Mouse (Mus musculus): Measurements from ENCODE around the gene Gng5.

The Gng5 gene

DNA sequence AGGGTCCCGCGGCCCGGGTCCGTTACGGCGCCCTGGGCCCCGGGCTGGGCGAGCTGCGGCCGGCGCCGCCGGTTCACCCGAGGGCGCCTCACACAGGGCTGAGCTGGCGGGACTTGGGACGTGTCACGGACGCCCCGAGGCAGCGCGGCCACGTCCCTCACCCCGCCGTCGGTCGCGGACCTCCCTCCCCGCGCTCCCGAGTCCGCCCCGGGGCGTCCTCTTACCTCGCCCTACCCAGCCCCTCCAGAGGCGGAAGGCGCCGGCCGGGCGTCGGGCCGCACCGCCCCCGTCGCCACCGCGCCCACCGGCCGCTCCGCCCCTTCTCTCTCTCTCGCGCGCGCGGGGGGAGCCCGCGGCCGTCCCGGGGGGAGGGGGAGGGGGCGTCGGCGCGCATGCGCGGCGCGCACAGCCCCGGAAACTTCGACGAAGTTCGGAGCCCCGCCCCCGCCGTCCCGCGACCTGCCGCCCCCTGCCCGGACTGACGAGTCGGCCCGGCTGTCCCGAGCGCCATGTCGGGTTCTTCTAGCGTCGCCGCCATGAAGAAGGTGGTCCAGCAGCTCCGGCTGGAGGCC is at the start of gene Gng5, which contains the start of gene Spata1:
Gng5 (plus strand) TSS at position 377 of the 572 bp plus-strand sequence.
Spata1 (minus strand) TSS at position 323 of the 572 bp plus-strand sequence.
- in situ Hi-C loops (cut with MboI, MseI), result loop anchor here (10.0 kb wide), 1 partner anchor 315 kb away; no protein-coding TSS in a partner anchor

DNA sequence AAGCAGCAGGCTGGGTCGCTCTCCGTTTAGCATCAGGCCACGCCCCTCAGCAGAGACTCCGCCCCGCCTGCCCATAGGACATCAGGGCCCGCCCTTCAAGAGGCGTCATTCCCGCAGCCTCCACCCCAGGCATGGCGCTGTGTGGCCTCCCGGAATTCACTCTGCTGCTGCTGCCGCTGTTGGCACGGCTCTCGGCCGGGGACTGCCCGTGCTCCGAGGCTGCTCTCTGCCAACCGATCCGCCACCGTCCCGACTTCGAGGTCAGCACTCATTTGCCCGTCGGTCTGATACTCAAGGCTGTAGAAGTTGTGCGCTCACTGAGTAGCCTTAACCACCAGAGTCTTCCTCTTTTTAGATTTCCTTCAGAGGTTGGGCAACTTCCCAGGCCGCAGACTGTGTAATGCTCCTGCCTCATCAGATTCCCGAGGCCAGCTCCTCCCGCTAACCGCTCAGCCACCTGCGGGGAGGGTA is 49.2 kb upstream of the Gng5 start:
- in situ Hi-C loops (cut with MboI, MseI), result loop anchor here (5.0 to 10.0 kb wide), 2 partner anchors 48 to 486 kb away; partner anchors contain the start of gene Ssx2ip

DNA sequence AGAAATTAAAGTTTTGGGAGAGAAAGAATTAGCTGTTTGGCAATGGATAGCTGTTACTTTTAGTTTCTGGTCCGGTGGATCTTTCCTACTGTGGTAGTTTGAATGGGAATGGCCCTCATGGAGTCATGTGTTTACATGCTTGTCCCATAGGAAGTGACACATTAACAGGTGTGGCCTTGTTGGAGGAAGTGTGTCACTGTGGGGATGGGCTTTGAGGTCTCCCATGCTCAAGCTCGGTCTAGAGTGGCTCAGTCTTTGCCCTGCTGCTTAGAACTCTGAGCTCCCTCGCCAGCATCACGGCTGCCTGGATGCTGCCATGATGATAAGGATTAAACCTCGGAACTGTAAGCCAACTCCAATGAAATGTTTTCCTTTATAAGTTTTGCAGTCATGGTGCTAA is 48.2 kb upstream of the Gng5 start:
- in situ Hi-C loops (cut with MboI, MseI), result loop anchor here (5.0 to 10.0 kb wide), 2 partner anchors 49 to 487 kb away; partner anchors contain the start of gene Ssx2ip

DNA sequence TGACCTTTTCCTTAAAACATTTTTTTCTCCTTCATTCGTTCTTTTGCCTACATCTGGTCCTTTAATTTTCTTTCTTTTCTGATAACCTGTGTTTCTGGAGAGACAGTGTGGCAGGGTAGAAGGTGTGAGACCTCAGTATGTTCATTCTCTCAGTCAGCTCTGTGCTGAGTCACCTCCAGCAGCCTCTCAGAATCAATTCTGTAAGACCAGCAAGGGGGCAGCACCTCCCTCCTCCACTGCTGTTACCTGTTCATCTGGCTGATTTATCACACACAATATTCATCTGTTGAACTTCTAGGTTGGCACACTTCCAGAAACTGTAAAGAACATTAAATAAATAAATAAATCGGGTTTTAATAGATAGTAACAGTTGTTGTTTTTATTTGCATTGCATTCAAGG is 36.7 kb upstream of the Gng5 start:
- in situ Hi-C loops (cut with MboI, MseI), result no loop called here

DNA sequence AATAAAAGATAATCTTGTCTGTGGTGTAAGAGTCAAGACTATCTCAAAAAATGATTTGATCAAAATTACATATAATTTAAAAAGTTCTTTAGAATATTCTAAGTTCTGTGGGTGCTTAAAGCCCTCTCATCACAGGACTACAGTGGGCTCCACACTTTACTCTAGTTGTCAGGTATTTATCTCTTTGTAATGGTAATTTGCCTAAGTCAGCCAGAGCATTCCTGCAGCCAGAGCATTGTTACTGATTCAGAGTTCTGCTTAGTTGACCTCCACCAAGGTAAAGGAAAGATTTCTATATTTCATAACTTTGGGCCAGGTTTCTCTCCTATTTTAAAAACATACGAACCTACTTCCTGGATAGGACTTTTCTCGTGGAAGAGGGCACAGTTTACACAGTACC is 30.4 kb upstream of the Gng5 start:
- in situ Hi-C loops (cut with MboI, MseI), result no loop called here

DNA sequence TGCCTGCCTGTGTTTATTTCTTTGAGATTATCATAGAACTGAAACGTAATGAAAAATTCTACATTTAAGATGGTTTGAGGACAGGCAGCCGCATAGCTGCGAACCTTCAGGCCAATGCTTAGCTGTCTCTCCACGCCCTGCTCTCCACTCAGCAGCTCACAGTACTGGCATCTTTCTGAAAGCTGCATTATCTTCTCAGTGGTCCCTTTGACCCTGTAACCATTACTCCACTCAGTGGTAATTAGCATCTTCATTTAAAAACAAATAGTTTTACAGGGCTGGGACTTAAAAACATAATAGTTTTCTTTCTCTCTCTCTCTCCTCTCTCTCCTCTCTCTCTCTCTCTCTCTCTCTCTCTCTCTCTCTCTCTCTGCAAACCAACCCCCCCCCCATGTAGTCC is 26.9 kb upstream of the Gng5 start:
- in situ Hi-C loops (cut with MboI, MseI), result loop anchor here (5.0 kb wide), 1 partner anchor 125 kb away; no protein-coding TSS in a partner anchor

DNA sequence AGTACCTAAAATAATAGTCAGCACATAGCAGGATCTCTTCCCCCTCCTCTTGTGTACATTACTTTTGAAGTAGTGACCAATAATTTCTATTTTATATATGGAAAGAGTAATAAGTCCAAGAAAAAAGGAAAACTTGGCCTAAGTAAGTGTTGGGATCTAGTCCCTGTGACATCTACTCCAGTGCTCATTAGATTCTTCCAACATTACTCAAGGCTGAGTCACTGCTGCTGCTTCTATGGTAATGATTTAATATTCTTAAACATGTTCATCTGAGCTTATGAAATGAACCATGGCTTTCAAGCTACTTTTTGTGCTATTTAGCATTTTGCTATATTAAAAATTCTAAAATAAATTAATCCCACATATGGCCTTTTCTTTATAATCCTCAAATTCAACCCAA is 25.9 kb upstream of the Gng5 start:
- in situ Hi-C loops (cut with MboI, MseI), result loop anchor here (5.0 kb wide), 1 partner anchor 126 kb away; no protein-coding TSS in a partner anchor

DNA sequence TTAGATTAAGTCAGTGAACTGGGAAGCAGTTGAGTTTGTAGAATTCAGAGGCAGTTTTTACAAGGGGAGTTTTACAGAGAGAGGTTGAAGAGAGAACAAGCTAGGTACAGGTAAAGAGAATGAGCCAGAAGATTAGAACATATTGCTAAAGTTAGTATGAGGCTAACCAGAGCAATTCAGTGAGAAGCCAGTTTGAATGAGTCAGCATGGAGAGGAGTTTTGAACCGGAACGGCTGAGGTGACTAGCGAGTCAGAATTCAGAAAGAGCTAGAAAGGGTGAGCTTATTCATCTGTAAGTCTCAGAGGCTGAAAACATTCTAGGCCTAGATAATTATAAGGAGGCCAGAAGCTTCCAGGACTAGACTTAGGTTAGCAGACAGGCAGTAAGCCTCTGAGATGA is 25.2 kb upstream of the Gng5 start:
- in situ Hi-C loops (cut with MboI, MseI), result loop anchor here (5.0 kb wide), 1 partner anchor 127 kb away; no protein-coding TSS in a partner anchor

DNA sequence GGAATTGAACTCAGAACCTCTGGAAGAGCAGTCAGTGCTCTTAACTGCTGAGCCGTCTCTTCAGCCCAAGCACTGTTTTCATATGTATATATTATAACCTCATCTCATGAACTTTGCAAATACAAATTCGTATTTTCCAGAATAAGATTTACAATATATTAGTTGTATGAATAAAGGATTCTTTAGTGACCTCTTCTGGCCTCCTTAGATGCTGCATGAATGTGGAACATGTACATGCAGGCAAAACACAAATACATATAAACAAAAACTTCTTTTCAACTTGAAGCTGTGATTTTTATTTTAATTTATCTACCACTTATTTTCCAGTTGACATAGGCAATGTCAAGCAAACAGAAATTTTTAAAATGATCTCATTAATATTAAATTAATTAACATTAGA is 17.6 kb upstream of the Gng5 start:
- in situ Hi-C loops (cut with MboI, MseI), result no loop called here

DNA sequence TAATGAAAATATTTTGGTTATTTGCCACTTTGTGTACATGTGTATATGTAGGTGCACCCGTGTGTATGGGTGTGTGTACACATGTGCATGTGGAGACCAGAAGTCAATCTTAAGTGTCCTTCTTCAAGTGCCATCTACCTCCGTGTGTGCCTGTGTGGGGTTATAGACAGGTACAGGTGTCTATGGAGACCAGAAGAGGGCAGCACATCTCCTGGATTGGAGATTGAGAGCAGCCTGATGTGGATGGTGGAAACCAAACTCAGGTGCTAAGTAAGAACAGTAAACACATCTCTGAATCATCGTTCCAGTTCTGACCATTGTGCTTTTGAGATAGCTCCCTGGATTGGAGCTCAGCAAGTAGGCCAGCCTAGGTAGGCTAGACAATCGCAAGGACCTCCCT is 13.1 kb upstream of the Gng5 start:
- in situ Hi-C loops (cut with MboI, MseI), result no loop called here

DNA sequence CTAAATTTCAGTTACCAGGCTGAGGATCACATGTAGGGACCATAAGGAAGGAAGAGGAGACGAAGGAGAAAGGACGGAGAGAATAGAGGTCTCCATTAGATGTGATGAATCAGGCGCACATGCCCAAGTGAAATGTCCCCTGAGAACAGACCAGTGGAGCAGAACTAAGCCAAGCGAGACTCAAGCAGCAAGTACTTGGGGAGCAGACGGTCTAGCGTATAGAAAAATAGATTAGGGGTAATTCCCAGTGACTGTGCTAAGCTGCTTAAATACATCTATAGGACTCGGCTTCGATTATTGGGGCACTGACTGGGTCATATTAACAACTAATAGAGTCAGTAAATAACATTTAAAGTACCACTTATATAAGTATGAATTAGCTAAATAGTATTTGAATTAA is 4.7 kb upstream of the Gng5 start:
- in situ Hi-C loops (cut with MboI, MseI), result loop anchor here (10.0 kb wide), 1 partner anchor 310 kb away; no protein-coding TSS in a partner anchor

DNA sequence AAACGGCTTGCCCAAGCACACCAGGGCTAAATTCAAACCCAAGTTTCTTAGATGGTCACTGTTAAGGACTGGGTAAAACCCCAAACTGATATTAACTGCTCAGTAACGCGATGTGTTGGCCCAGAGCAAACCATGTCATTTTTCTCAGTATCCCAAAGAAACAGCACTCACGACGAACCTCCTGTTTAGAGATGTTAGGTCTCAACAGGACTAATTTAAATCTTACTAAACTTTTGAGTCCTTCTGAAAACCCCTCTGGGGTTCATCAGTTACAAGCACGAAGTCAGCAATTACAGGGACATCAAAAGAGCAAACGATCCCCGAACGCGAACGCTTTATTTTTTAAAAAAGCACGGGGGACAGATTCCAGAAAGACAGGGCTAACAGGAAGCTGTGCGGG is 618 bp upstream of the Gng5 start:
- in situ Hi-C loops (cut with MboI, MseI), result loop anchor here (10.0 kb wide), 1 partner anchor 314 kb away; no protein-coding TSS in a partner anchor

DNA sequence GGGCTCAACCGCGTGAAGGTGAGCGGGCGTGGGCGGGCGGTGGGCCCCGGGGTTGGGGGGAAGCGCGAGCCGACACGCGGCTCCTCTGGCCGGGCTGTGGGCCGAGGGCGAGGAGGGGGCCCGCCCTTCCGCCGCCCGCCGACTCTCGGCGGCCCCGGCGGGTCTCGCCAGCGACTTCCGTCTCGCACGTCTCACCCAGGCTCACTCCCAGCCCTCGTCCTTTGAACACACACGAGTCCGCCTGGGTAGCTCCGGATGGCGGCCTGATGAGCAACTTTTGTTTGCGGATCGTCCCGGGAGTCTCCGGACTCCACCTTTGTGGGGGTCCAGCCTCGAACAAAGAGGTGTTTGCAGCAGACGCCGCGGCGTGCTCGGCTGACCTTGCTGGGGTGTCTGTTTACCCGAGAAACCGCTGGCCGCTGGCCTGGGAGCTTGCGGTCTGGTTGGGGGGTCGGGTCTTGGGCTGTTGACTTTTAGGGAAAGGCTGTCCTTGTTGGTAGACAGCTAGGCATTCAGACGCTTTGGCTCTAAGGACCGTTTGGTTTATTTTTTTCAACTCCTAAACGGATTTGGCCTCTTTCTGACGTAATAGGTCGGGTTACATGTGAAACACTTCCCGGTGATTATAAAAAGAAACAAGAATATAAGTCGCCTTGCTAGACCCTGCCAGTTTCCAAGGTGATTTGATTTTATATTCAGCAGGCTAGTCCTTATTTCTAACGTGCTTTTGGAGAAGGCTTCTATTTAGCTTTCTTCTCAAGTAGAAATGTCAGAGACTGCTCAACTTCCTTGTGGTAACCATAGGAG is 599 bp downstream of the Gng5 start:
- in situ Hi-C loops (cut with MboI, MseI), result no loop called here

DNA sequence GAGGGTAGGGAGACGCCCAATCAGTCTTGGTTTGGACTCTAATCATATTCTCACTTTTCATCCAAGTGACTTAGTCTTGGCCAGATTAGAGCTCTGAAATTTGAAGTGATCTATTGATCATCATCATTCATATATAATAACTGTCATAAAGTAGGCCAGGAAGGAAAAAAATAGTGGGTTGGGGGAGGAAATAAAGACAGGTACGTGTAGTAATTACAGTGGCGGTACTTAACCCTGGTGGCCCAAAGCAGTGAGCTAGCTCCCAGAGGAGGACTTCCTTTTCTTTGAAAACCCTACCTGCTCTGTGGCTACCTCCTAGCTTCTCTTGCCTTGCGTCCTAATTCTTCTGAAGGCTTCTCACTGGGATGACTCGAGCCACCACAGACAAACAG is 1.2 kb downstream of the Gng5 start:
- in situ Hi-C loops (cut with MboI, MseI), result no loop called here

DNA sequence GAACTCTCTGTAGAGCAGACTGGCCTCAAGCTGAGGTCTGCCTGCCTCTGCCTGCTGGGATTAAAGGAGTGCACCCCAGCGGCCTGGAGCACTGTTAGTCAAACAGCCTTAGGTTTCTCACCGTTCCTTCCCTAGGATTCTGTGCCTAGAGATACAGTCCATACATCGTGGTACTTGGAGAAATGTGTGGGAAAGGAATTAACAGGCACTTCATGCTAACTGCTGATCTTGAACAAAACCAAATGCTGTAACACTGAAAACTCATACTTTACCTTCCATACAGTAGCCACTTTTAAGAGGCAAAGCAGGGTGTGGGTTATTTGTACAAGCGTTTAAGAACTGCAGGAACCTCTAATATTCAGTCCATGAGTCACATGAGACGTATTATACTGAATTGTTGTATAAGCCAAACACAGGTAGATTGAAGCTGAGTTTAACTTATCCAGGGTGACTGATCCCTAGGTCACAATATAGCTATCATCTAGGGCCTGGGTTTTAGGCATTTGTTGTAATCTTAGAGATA is 2.1 kb downstream of the Gng5 start:
- in situ Hi-C loops (cut with MboI, MseI), result no loop called here

DNA sequence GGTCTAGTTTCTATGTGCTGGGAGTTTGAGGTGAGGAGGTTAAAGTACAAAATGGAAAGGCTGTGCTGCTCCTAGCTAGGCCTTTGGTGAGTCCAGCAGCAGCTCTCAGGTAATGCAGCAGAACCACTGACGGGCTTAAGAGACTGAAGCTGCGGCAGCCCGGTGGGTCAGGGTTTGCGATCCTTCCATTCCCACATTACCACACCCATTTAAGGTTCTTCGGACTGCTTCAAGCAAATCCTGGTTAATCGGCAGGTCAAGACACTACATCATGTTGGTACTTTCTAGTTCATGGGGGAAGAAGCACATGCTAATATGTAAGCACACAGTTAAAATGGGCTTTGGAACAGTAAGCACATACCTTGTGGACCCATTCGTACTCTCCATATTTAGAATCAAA is 7.1 kb downstream of the Gng5 start:
- in situ Hi-C loops (cut with MboI, MseI), result no loop called here

DNA sequence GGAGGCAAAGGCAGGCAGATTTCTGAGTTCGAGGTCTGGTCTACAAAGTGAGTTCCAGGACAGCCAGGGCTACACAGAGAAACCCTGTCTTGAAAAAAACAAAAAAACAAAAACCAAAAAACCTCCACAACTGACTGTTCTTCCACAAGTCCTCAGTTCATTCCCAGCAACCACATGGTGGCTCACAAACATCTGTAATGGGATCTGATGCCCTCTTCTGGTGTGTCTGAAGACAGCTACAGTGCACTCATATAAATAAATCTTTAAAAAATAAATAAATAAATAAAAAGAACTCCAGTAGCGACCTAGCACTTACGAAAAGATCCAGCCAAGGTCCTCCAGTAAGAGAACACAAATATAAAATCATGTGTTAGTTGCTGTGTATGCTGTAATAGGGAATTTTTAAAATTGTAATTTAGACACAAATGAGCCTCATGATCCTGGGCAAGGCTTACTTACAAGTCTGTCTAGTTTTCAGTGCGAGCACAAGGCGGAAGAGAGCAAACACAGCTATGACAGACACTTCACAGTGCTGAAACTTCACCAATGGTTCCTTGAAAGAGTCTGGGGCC is 20.7 kb downstream of the Gng5 start:
- in situ Hi-C loops (cut with MboI, MseI), result loop anchor here (10.0 kb wide), 1 partner anchor 596 kb away; the partner anchor contains the start of gene Bcl10

DNA sequence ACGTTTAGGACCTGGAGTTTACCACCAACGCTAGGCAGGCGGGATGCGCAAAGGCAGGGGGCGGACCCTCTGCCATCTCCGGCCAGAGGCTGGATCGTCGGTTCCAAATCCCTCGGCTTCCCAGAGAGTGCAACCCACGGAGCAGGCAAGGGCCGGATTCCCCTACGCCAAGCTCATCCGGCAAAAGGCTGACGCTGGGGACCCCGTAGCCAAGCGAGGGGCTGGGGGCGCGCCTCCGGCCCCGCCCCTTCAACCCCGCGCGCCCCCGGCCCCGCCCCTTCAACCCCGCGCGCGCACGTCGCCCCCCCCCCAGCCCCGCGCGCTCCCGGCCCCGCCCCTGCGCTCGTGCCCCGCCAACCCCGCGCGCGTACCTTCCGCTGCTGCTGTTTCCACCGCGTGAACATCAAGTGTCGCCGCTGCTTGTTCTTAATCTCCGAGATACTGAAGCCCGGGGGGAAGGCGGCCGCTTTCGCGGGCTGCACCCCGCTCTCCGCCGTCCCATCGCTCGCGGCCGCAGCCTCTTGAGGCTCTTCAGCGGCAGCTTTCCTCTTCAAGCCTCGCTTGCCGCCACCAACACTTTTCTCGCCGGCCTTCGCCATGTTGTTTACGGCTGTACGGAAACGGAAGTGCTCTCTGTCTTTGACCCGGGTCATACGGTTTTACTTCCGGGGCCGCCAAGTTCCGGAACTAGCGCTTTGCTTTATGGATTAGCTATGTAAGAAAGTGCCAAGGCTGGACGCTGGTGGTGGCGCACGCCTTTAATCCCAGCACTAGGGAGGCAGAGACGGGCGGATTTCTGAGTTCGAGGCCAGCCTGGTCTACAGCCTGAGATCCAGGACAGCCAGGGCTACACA is 21.4 kb downstream of the Gng5 start, which contains the start of gene Rpf1:
Rpf1 (minus strand) TSS at position 632 of the 854 bp plus-strand sequence.
- in situ Hi-C loops (cut with MboI, MseI), result loop anchor here (10.0 kb wide), 1 partner anchor 596 kb away; the partner anchor contains the start of gene Bcl10

DNA sequence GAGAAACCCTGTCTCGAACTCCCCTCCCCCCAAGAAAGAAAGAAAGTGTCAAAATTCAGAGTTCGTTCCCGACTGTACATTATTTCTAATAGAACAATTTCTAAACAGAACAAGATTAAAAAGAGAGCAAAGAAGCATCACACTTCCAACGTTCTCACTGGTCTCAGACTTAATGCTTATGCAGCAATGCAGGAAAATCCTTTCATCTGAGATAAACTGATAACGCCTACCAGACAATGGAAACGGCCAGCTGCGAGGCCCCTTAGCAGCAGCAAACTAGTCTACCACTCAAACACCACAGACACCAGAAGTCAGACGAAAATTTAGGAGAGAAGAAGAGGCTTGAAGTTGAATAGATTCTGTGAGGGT is 22.0 kb downstream of the Gng5 start:
- in situ Hi-C loops (cut with MboI, MseI), result loop anchor here (10.0 kb wide), 1 partner anchor 597 kb away; the partner anchor contains the start of gene Bcl10

DNA sequence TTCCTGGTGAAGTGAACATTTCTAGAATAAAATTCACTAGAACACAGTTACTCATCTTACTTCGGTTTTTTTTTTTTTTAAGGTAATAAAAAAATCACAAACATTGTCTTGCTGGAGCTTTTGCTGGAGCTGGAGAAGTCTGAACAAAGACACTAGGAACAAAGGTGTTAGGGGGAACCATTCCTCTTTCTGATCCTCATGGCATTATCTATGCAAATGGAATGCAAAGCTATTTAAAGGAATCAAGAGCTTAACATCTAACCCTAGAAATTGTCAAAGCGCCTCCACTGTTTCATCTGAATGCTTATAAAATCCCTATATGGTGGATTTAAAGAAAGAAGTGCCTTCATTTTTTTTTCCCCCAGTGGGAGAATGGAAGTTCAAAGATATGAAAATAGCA is 28.7 kb downstream of the Gng5 start:
- in situ Hi-C loops (cut with MboI, MseI), result loop anchor here (10.0 kb wide), 1 partner anchor 604 kb away; the partner anchor contains the start of gene Bcl10

DNA sequence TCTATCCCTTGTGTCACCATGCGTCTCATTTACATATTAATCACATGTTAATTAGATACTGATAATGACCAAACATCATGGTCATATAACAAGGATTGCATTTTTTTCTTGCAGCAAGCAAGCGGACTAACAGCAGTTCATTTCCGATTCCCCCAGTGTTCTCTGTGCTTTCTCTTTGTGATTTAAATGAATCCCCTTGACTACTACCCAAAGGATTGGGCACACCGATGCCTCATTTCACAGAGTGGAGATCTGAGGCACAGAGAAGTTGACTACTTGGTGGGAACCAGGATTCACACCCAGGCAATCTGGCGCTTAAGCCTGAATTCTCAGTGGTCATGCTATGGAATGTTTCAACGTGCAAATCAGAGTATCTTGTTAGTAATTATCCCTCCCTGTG is 35.4 kb downstream of the Gng5 start:
- in situ Hi-C loops (cut with MboI, MseI), result no loop called here
